Mouse (Mus musculus) C2C12 (cell line): Measurements from ENCODE around the gene Fbxo21. TPM values are rescaled to one million over a fixed set of nuclear protein-coding genes. Genes with fewer than 3 reads are reported as not detected.

Source experiments
- H3K27me3 ChIP-seq: one replicate; pipeline ENCODE4 v1.6.1; 2011; ENCODE audit not compliant: control insufficient read depth, insufficient read depth, insufficient read length
- H3K36me3 ChIP-seq: one replicate; pipeline ENCODE4 v1.6.1; 2011; ENCODE audit not compliant: control insufficient read depth, insufficient read depth
- H3K4me3 ChIP-seq: one replicate; pipeline ENCODE4 v1.5.1; 2011; ENCODE audit warnings: mild to moderate bottlenecking, control low read depth; ENCODE audit not compliant: poor library complexity, insufficient read depth, severe bottlenecking
- H3K79me2 ChIP-seq: one replicate; pipeline ENCODE4 v1.6.1; 2011; ENCODE audit not compliant: control insufficient read depth, insufficient read depth
- H3K79me3 ChIP-seq: one replicate; pipeline ENCODE4 v1.6.1; 2011; ENCODE audit warnings: low read depth, control low read depth
- H3ac ChIP-seq: one replicate; pipeline ENCODE3; 2011; ENCODE audit warnings: low read depth; ENCODE audit not compliant: control insufficient read depth, insufficient read length
- CEBPB ChIP-seq: IDR thresholded peaks from one replicate; pipeline ENCODE4 v1.6.1; 2011; ENCODE audit warnings: low read depth, mild to moderate bottlenecking, control low read depth, moderate library complexity
- CTCF ChIP-seq: IDR thresholded peaks from one replicate; pipeline ENCODE4 v1.5.1; 2011; ENCODE audit not compliant: control insufficient read depth, insufficient read depth, insufficient read length
- FOSL1 ChIP-seq: IDR thresholded peaks from one replicate; pipeline ENCODE4 v1.8.0; 2011; ENCODE audit warnings: mild to moderate bottlenecking, low read length; ENCODE audit not compliant: poor library complexity, insufficient read depth, severe bottlenecking
- MAX ChIP-seq: IDR thresholded peaks from one replicate; pipeline ENCODE4 v1.6.1; 2011; ENCODE audit warnings: mild to moderate bottlenecking, control low read depth
- MYOD1 ChIP-seq: IDR thresholded peaks from one replicate; pipeline ENCODE4 v1.6.1; 2011; ENCODE audit warnings: low read depth; ENCODE audit not compliant: control insufficient read depth, insufficient read length
- MYOG ChIP-seq: IDR thresholded peaks from one replicate; pipeline ENCODE4 v1.6.1; 2011; ENCODE audit not compliant: control insufficient read depth, insufficient read length; ENCODE audit errors: extremely low read depth
- USF1 ChIP-seq: IDR thresholded peaks from one replicate; pipeline ENCODE4 v1.6.1; 2011; ENCODE audit warnings: low read depth, mild to moderate bottlenecking, control low read depth, moderate library complexity
- polyA plus RNA-seq: library from polyadenylated mRNA; unstranded; fragments of >200 nt; fragmentation: generic; extraction: Trizol; gene quantifications from one replicate; pipeline ENCODE4 v1.2.1, GENCODE M21; 2012; ENCODE audit warnings: missing spikeins

Gene Fbxo21
- polyA plus RNA-seq, 1 experiment: 16.0 TPM

GRCm38 (mm10) chr5:117954429-117954828, 22.1 kb upstream of the Fbxo21 start:
- H3ac ChIP-seq: no peak overlapping the region
- no peaks in the 10 kb centered on the region for H3K79me3 ChIP-seq
- H3K79me2 ChIP-seq: no peaks in the 10 kb centered on the region
- H3K36me3 ChIP-seq: no peaks in the 10 kb centered on the region
- TF ChIP-seq CEBPB: no peak
- TF ChIP-seq MYOD1: no peak
- no peak for TF ChIP-seq CTCF
- TF ChIP-seq MAX: no peak
- TF ChIP-seq FOSL1: no peak
- no peak for TF ChIP-seq USF1
- TF ChIP-seq MYOG: no peak
- no peak overlapping the region for H3K4me3 ChIP-seq
- H3K27me3 ChIP-seq: peaks cover 27% of the 10 kb centered on the region

- H3K79me3 ChIP-seq: no peaks in the 10 kb centered on the region
- no peak overlapping the region for H3K4me3 ChIP-seq
- H3K79me2 ChIP-seq: no peaks in the 10 kb centered on the region
- peaks cover 21% of the 10 kb centered on the region for H3K27me3 ChIP-seq
- no peak for TF ChIP-seq USF1
- TF ChIP-seq CEBPB: no peak
- TF ChIP-seq MAX: no peak
- no peak for TF ChIP-seq MYOD1
- TF ChIP-seq CTCF: peak; percentile 1
- no peak for TF ChIP-seq MYOG
- no peak for TF ChIP-seq FOSL1
- no peak overlapping the region for H3ac ChIP-seq
- H3K36me3 ChIP-seq: no peaks in the 10 kb centered on the region
Observed at GRCm38 (mm10) chr5:117955675-117956420, 20.7 kb upstream of the Fbxo21 start.

- no peaks in the 10 kb centered on the region for H3K79me3 ChIP-seq
- peaks cover 27% of the 10 kb centered on the region for H3K27me3 ChIP-seq
- TF ChIP-seq CEBPB (no peak), MYOD1 (no peak), MYOG (no peak), CTCF (no peak), FOSL1 (no peak), MAX (no peak)
- no peak overlapping the region for H3K4me3 ChIP-seq
- no peaks in the 10 kb centered on the region for H3K36me3 ChIP-seq
- H3K79me2 ChIP-seq: no peaks in the 10 kb centered on the region
- H3ac ChIP-seq: no peak overlapping the region
Observed at GRCm38 (mm10) chr5:117964750-117965149, 11.8 kb upstream of the Fbxo21 start.

GRCm38 (mm10) chr5:117966956-117967355, 9.6 kb upstream of the Fbxo21 start:
- Histone ChIP-seq H3K4me3 (no peak overlapping the region), H3ac (no peak overlapping the region), H3K27me3 (peaks cover 43% of the 10 kb centered on the region), H3K79me3 (no peaks in the 10 kb centered on the region), H3K79me2 (no peaks in the 10 kb centered on the region), H3K36me3 (no peaks in the 10 kb centered on the region)
- TF ChIP-seq MYOG: no peak
- no peak for TF ChIP-seq MYOD1
- TF ChIP-seq CTCF: no peak
- TF ChIP-seq FOSL1: no peak
- no peak for TF ChIP-seq CEBPB
- no peak for TF ChIP-seq MAX
- no peak for TF ChIP-seq USF1

- H3ac ChIP-seq: no peak overlapping the region
- no peaks in the 10 kb centered on the region for H3K79me2 ChIP-seq
- H3K27me3 ChIP-seq: peaks cover 42% of the 10 kb centered on the region
- no peak overlapping the region for H3K4me3 ChIP-seq
- no peak for TF ChIP-seq MYOG
- TF ChIP-seq MAX: no peak
- H3K36me3 ChIP-seq: no peaks in the 10 kb centered on the region
- H3K79me3 ChIP-seq: no peaks in the 10 kb centered on the region
Observed at GRCm38 (mm10) chr5:117967659-117968069, 8.9 kb upstream of the Fbxo21 start.
